Mouse (Mus musculus) gastrocnemius, adult 8-10 months (tissue): ENCODE results near the gene Gm11032. TPM values are rescaled to one million over a fixed set of nuclear protein-coding genes. Genes with fewer than 3 reads are reported as not detected.
"Not testable (repeated sequence)": the region's sequence is repeated elsewhere in the genome, so short reads cannot be mapped to it uniquely, and the experiment has no call there.

Experiments
- DNase-seq, 2 experiments: peaks; one replicate each; pipeline ENCODE4 v3.0.0; 2022; ENCODE audit warnings: low spot score in 2 of 2
- total RNA-seq, 4 experiments: library from RNA; stranded (reverse); gene quantifications; 2 replicates each; pipeline ENCODE4 v1.2.4; 2022

Gene Gm11032
- total RNA-seq, 4 experiments from 2014 or later, result not detected

- DNase-seq, result no peak
Observed at GRCm38 (mm10) chr11:4622997-4623396, 3.1 kb downstream of the Gm11032 start.

- no peak for DNase-seq
Observed at GRCm38 (mm10) chr11:4625931-4626330, 6.1 kb downstream of the Gm11032 start.

GRCm38 (mm10) chr11:4627636-4628035 is 7.8 kb downstream of the Gm11032 start:
- DNase-seq, result no peak

GRCm38 (mm10) chr11:4629861-4630280 is 10.0 kb downstream of the Gm11032 start:
- DNase-seq, result no peak

GRCm38 (mm10) chr11:4633420-4633819 is 13.6 kb downstream of the Gm11032 start:
- no peak for DNase-seq

GRCm38 (mm10) chr11:4634395-4634794 is 14.5 kb downstream of the Gm11032 start:
- no peak for DNase-seq

- no peak for DNase-seq
Observed at GRCm38 (mm10) chr11:4636782-4637342, 17.0 kb downstream of the Gm11032 start.

- peak; percentile 96 to 97 for DNase-seq
Observed at GRCm38 (mm10) chr11:4637534-4638234, 17.8 kb downstream of the Gm11032 start, which contains the start of gene Ascc2. Gene Ascc2, plus strand, starts transcription at chr11:4637747.

- DNase-seq, result no peak
Observed at GRCm38 (mm10) chr11:4638261-4638660, 18.4 kb downstream of the Gm11032 start.

GRCm38 (mm10) chr11:4641185-4641584 is 21.3 kb downstream of the Gm11032 start:
- DNase-seq, result no peak

- DNase-seq, result no peak
Observed at GRCm38 (mm10) chr11:4643722-4644121, 23.9 kb downstream of the Gm11032 start.

GRCm38 (mm10) chr11:4645180-4645579 is 25.3 kb downstream of the Gm11032 start:
- not testable (repeated sequence) for DNase-seq

- no peak for DNase-seq
Observed at GRCm38 (mm10) chr11:4646409-4646808, 26.5 kb downstream of the Gm11032 start.

- no peak for DNase-seq
Observed at GRCm38 (mm10) chr11:4659818-4660217, 40.0 kb downstream of the Gm11032 start.

GRCm38 (mm10) chr11:4660309-4661025 is 40.6 kb downstream of the Gm11032 start:
- DNase-seq, result no peak

- no peak for DNase-seq
Observed at GRCm38 (mm10) chr11:4661324-4661723, 41.5 kb downstream of the Gm11032 start.

GRCm38 (mm10) chr11:4661871-4662495 is 42.1 kb downstream of the Gm11032 start:
- no peak for DNase-seq

GRCm38 (mm10) chr11:4662496-4662878 is 42.6 kb downstream of the Gm11032 start:
- no peak for DNase-seq
